Mouse (Mus musculus) ovary, postnatal 14 days (tissue): ENCODE measurements around the gene Ehmt1.

Source experiments
- DNase-seq: peaks from one replicate; pipeline ENCODE4 v3.0.0; 2022; ENCODE audit warnings: low spot score

The Ehmt1 gene

DNA sequence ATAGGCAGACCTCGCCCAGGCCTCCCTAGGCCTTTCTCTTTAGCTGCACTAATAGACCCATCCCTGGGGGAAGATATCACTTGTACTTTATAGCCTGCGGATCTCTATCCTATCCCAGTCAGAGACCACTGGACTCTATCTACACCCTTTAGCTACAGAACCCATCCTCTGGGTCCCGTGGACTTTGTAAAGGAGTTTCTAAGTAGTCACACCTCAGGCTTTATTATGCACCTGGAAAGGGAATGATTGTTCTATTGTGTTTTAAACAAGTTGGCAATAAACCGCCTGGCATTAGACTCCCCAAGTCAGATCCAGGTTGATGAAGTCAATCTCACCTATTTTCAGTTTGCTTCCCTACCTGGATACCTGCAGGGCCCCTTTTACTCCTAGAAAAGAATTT is 7.2 kb downstream of the Ehmt1 start:
- no peak for DNase-seq

- no peak for DNase-seq
Observed at GRCm38 (mm10) chr2:24910481-24910880, 8.9 kb downstream of the Ehmt1 start.

DNA sequence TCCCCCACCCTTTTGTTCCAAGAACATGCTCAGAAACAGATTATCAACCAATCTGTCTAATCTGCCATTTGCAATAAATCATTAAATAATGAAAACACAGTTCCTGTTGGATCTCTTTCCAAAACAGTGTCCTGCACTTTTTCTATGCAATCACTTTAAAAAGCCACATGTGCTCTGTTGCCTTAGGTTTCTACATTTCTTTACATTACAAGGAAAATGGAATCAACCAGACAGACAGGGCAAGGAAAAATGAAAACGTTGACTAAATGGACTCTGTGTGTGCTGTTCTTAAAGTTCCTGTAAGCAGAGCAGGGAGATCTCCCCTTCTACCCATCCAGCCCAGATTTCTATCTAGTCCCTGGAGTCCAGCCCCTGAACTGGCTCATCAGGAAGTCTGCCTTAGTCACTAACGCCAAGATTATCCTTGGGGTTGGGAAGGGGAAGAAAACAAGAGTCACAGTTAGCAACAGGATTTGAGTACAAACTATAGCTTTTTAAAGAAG is 13.7 kb downstream of the Ehmt1 start:
- DNase-seq = no peak

DNA sequence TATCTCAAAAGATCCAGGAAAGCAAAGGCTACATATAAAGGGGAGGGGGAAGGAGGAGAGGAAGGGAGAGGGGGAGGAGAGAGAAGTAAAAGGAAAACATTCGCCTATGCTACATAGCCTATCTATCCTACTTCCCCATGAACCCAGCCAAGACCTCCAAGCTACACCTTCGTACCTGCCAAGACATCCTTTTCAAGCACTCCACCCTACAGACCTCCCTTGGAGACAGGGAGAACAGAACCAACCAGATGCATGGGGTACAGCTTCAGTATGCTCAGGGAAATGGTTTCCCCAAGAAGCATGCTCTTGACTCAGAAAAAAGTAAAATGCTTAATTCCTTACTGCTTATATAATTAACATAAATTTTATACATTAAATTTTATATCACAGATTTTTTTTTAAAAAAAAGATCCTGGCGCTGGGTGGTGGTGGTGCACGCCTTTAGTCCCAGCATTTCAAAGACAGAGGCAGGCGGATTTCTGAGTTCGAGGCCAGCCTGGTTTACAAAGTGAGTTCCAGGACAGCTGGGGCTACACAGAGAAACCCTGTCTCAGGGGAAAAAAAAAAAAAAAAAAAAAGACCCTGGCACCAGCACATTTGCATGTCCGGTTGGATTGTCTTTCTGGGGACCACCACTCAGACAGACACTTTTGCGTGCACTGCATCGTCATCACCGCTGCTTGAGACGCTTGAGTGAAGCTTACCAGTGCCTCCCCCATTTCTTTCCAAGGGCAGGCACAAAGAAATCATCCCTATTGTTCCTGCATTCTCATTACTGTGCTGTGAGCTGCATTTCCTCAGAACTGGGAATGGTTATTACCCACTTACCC is 14.4 kb downstream of the Ehmt1 start:
- no peak for DNase-seq

GRCm38 (mm10) chr2:24902999-24903398 is 16.4 kb downstream of the Ehmt1 start:
- DNase-seq = no peak

DNA sequence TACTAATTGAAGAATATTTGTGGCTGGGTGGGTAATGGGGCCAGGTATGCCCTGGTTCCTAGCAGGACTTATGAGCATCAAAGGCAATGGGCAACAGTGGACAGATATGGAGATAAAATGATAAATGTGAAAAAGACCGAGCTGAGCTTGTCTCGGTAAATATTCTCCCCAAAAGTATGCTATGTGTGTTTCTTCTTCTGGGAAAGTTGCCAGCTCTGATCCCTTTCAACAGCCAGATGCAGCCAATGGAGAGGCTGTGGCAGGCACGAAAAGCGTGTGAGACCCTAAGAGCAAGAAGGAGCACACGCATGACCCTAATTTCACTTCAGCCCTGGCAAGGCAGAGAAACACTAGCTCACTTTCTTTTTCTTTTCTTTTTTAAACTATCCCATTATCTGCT is 18.4 kb downstream of the Ehmt1 start:
- no peak for DNase-seq

DNA sequence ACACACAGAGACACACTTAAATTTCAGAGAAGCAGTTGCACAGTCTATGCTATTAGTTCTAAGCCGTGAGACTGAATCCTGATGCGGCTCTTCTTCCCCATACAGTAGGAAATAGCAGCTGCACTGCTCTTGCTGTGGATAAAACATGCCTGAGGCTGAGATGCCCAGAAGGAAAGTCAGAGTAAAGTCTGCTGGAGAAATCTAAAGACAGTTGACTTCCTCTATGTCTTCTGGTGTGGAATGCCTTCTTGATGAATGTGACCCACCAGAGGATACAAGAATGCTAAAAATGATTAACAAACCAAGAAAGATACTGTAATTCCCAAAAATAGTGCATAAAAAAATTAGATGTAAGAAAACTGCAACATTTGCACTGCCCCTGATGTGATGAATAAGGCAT is 20.1 kb downstream of the Ehmt1 start:
- DNase-seq = no peak

- no peak for DNase-seq
Observed at GRCm38 (mm10) chr2:24896761-24897160, 22.7 kb downstream of the Ehmt1 start.

GRCm38 (mm10) chr2:24894211-24894610 is 25.2 kb downstream of the Ehmt1 start:
- DNase-seq = no peak

DNA sequence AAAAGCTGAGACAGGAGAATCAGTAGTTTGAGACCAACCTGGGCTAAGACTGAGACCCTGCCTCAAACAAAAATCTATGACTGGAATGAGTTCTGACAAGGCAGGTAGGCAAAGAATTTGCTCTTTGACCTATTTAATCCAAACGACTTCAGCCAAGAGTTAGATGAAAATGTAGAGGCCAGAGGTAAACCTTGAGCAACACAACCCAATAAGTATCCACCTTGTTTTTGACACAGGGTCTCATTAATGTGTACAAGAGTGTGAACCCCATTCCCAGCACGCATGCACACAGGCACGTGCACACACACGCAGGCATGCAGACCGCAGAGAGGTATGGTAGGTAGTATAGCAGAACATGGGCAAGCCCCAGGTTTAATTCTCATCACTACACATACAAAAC is 27.1 kb downstream of the Ehmt1 start:
- DNase-seq = no peak

GRCm38 (mm10) chr2:24890541-24891447 is 28.6 kb downstream of the Ehmt1 start:
- DNase-seq = no peak

DNA sequence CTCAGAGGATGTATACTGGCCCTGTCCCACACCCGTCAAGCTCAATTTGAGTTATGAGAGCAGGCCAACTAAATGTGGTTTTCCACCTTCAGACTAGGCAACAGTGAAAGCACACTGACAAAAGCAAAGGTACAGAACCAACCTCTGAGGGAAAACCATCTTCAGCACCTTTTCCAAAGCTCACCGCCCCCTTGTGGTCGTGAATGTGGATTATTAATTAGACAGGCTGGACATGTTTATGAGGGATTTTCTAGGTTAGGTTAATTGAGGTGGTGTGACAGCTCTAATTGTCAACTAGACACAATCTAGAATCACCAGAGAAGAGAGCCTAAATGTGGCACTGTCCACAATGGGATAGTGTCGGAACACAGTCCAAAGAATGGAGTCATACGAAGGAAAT is 30.5 kb downstream of the Ehmt1 start:
- DNase-seq = no peak

- no peak for DNase-seq
Observed at GRCm38 (mm10) chr2:24880686-24881085, 38.7 kb downstream of the Ehmt1 start.

DNA sequence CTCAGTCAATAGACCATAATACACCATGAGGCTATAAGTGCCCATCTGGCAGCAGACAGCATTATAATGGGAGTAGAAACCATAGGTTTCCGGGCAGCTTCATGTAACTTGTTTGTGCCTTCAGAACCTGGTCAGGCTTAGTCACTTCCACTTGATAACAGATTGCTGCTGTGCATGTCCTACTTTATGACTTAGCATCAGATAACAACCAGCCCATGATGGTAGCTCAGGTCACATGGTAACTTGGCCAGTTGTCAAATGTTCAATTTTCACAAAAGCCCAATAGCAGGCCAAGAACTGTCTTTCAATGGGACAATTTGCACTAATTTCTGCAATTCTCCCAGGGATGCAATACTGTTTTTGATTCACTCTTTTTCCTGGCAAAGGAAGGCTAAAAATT is 48.5 kb downstream of the Ehmt1 start:
- no peak for DNase-seq

DNA sequence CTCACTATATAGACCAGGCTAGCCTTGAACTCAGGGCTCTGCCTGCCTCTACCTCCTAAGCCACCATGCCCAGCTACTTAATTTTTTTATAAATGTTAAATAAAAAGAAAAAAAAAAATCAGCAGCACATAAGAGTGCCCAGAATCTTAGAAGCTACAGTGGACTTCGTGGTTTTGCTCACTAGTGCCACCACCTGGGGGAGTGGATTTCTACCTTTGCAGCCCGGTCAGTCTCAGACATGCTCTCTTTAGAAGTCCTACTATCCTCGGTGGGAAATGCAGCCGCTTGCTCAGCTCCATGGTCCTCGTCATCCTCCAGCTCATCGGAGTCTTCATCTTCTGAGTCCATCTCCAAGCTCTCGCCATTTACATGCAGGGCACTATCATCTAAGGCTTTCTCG is 56.4 kb downstream of the Ehmt1 start:
- no peak for DNase-seq

DNA sequence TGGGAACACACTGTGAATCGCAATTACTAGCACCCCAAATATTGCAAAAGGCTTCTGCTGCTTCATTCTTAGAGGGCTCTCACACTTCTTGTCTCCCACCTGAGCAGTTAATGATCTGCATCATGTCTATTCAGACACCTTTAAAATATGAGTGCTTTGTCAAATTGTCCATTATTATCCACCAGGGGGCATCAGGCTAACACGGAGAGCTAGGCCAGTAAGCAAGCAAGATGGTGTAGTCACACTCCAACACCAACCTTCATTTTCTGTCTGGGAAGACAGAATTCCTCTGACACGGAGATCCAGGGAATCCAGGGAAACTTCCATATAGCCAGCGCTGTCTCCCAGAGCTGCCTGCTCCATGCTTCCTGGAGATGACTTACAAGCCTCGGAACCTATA is 67.0 kb downstream of the Ehmt1 start:
- no peak for DNase-seq

DNA sequence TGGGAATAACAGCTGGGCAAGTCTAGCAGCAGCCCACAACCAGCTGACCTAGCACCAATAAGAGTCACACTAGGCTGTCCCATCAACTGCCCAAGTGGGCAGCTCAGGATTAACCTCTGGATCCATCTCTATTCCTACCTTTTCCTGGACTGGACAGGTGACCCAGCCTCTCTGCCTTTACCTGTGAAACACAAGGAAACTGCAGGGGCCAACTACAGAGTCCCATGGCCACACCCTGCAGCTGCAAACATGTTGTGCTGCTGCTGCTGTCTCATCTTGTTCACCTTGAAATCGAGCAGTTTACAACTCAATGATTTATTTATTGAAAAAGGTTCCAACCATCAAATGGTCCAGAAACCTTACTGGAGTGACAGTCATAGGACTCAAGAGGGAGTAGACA is 72.9 kb downstream of the Ehmt1 start:
- no peak for DNase-seq

GRCm38 (mm10) chr2:24845256-24845655 is 74.2 kb downstream of the Ehmt1 start:
- no peak for DNase-seq

- DNase-seq = no peak
Observed at GRCm38 (mm10) chr2:24830614-24831013, 88.8 kb downstream of the Ehmt1 start.

- no peak for DNase-seq
Observed at GRCm38 (mm10) chr2:24809746-24810145, 109.7 kb downstream of the Ehmt1 start.

GRCm38 (mm10) chr2:24807691-24808090 is 111.7 kb downstream of the Ehmt1 start:
- no peak for DNase-seq

- no peak for DNase-seq
Observed at GRCm38 (mm10) chr2:24807036-24807435, 112.4 kb downstream of the Ehmt1 start.

DNA sequence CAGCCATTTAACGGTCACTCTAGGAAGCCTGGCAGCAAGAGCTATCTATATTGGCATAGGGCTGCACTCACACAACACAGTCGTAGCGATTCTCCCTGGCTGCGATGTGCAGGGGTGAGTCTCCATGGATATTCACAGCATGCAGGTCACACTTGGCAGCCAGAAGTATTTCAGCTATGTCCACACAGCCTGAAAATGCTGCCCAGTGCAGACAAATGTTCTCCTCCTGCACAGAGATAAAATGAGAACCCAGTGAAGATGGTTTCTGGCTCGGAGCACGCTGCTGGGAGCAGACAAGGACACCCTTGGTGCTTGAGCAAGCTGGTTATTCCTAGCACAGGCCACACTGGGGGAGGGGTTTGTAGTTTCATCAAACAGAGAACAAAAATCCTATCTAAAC is 113.3 kb downstream of the Ehmt1 start:
- no peak for DNase-seq
